Mouse (Mus musculus): ENCODE data around the gene Slc16a13. TPM values are rescaled to one million over a fixed set of nuclear protein-coding genes. Genes with fewer than 3 reads are reported as not detected.
A peak's percentile ranks its signal among the peaks of the same experiment; 100 is the strongest.

Slc16a13 gene
- total RNA-seq, 4 experiments from 2014 or later, result 6.5 to 9.5 (median 7.4) TPM

- DNase-seq (ENCODE audit: low spot score in 2 of 2), result no peak
Observed at GRCm38 (mm10) chr11:70232546-70232945, 11.7 kb upstream of the Slc16a13 start.

- peak in 1 of 2 experiments; percentile 74 for DNase-seq (ENCODE audit: low spot score in 2 of 2)
Observed at GRCm38 (mm10) chr11:70230239-70230727, 9.4 kb upstream of the Slc16a13 start.

GRCm38 (mm10) chr11:70229260-70230010, 8.6 kb upstream of the Slc16a13 start, which contains the start of gene Bcl6b:
Gene Bcl6b (minus strand): TSS chr11:70229798.
- DNase-seq (ENCODE audit: low spot score in 2 of 2), result no peak

GRCm38 (mm10) chr11:70228828-70229227, 8.0 kb upstream of the Slc16a13 start:
- peak in 1 of 2 experiments; percentile 60 for DNase-seq (ENCODE audit: low spot score in 2 of 2)

GRCm38 (mm10) chr11:70227661-70228245, 6.9 kb upstream of the Slc16a13 start:
- DNase-seq (ENCODE audit: low spot score in 2 of 2), result no peak

GRCm38 (mm10) chr11:70227126-70227525, 6.3 kb upstream of the Slc16a13 start:
- DNase-seq (ENCODE audit: low spot score in 2 of 2), result peak in 1 of 2 experiments; percentile 24

- DNase-seq (ENCODE audit: low spot score in 2 of 2), result no peak
Observed at GRCm38 (mm10) chr11:70226602-70226890, 5.7 kb upstream of the Slc16a13 start.

GRCm38 (mm10) chr11:70225798-70226601, 5.1 kb upstream of the Slc16a13 start:
- DNase-seq (ENCODE audit: low spot score in 2 of 2), result no peak

GRCm38 (mm10) chr11:70223724-70224123, 2.9 kb upstream of the Slc16a13 start:
- DNase-seq (ENCODE audit: low spot score in 2 of 2), result peak in 1 of 2 experiments; percentile 5

GRCm38 (mm10) chr11:70221603-70222500, 988 bp upstream of the Slc16a13 start:
- DNase-seq (ENCODE audit: low spot score in 2 of 2), result peak in 1 of 2 experiments; percentile 8

- DNase-seq (ENCODE audit: low spot score in 2 of 2), result no peak
Observed at GRCm38 (mm10) chr11:70220323-70220722, 541 bp downstream of the Slc16a13 start.

GRCm38 (mm10) chr11:70219873-70220272, 991 bp downstream of the Slc16a13 start:
- peak in 1 of 2 experiments; percentile 5 for DNase-seq (ENCODE audit: low spot score in 2 of 2)

- DNase-seq (ENCODE audit: low spot score in 2 of 2), result peak in 1 of 2 experiments; percentile 5
Observed at GRCm38 (mm10) chr11:70218741-70219470, 2.0 kb downstream of the Slc16a13 start.

- no peak for DNase-seq (ENCODE audit: low spot score in 2 of 2)
Observed at GRCm38 (mm10) chr11:70218039-70218438, 2.8 kb downstream of the Slc16a13 start.

GRCm38 (mm10) chr11:70216103-70216502, 4.8 kb downstream of the Slc16a13 start:
- DNase-seq (ENCODE audit: low spot score in 2 of 2), result peak in 1 of 2 experiments; percentile 3

GRCm38 (mm10) chr11:70215301-70215700, 5.6 kb downstream of the Slc16a13 start:
- DNase-seq (ENCODE audit: low spot score in 2 of 2), result no peak

GRCm38 (mm10) chr11:70214856-70215209, 6.0 kb downstream of the Slc16a13 start:
- no peak for DNase-seq (ENCODE audit: low spot score in 2 of 2)

GRCm38 (mm10) chr11:70214191-70214855, 6.5 kb downstream of the Slc16a13 start:
- peak; percentile 26 to 38 for DNase-seq (ENCODE audit: low spot score in 2 of 2)

- DNase-seq (ENCODE audit: low spot score in 2 of 2), result peak; percentile 19 to 33
Observed at GRCm38 (mm10) chr11:70213736-70214135, 7.1 kb downstream of the Slc16a13 start.

GRCm38 (mm10) chr11:70212896-70213295, 8.0 kb downstream of the Slc16a13 start:
- peak; percentile 56 to 74 for DNase-seq (ENCODE audit: low spot score in 2 of 2)

Measured in layer of hippocampus, adult 8-10 months (tissue).